Mouse (Mus musculus) hindbrain, embryonic 13.5 days (tissue): ENCODE measurements around the gene Mef2c. TPM values are rescaled to one million over a fixed set of nuclear protein-coding genes. Genes with fewer than 3 reads are reported as not detected.
A peak's percentile ranks its signal among the peaks of the same experiment; 100 is the strongest.

Experiments used
- ATAC-seq: fragments of 200-750 bp; cut with Nextera tagmentation; 2 replicates; pipeline ENCODE4 v1.8.0; 2017; ENCODE audit warnings: moderate TSS enrichment; ENCODE audit not compliant: low FRiP score
- H3K27ac ChIP-seq: fragments of 300-500 bp; sonication (generic); 2 replicates; pipeline ENCODE4 v1.5.1; 2015; ENCODE audit warnings: inconsistent platforms, mild to moderate bottlenecking, moderate library complexity
- H3K27me3 ChIP-seq: fragments of 300-500 bp; sonication (generic); 2 replicates; pipeline ENCODE4 v1.6.1; 2015; ENCODE audit warnings: mild to moderate bottlenecking, inconsistent platforms
- H3K36me3 ChIP-seq: fragments of 300-500 bp; sonication (generic); 2 replicates; pipeline ENCODE4 v1.6.1; 2015; ENCODE audit warnings: mild to moderate bottlenecking, inconsistent platforms
- H3K4me1 ChIP-seq: fragments of 300-500 bp; sonication (generic); replicated peaks from 2 replicates; pipeline ENCODE4 v1.6.1; 2015; ENCODE audit warnings: inconsistent platforms
- H3K4me2 ChIP-seq: fragments of 300-500 bp; sonication (generic); 2 replicates; pipeline ENCODE4 v1.6.1; 2015; ENCODE audit warnings: inconsistent platforms, mild to moderate bottlenecking, moderate library complexity
- H3K4me3 ChIP-seq: fragments of 300-500 bp; sonication (generic); 2 replicates; pipeline ENCODE4 v1.5.1; 2015; ENCODE audit warnings: mild to moderate bottlenecking, inconsistent platforms
- H3K9ac ChIP-seq: fragments of 300-500 bp; sonication (generic); 2 replicates; pipeline ENCODE4 v1.6.1; 2015; ENCODE audit warnings: mild to moderate bottlenecking, inconsistent platforms
- H3K9me3 ChIP-seq: fragments of 300-500 bp; sonication (generic); 2 replicates; pipeline ENCODE4 v1.6.1; 2016; ENCODE audit warnings: inconsistent platforms
- WGBS: fragments of 180-500 bp; shearing (Covaris S2); methylation state at CpG from one replicate; pipeline ENCODE4 v1.1.7; 2015; 5-methylcytosine and 5-hydroxymethylcytosine counted together
- polyA plus RNA-seq: library from polyadenylated mRNA; unstranded; fragments of >200 nt; fragmentation: Nextera tagmentation; extraction: Ambion mirVana; gene quantifications from 2 replicates; pipeline ENCODE4 v1.2.1, GENCODE M21; 2015

Mef2c gene
- polyA plus RNA-seq, 1 experiment from 2014 or later, result 23.2 TPM

DNA sequence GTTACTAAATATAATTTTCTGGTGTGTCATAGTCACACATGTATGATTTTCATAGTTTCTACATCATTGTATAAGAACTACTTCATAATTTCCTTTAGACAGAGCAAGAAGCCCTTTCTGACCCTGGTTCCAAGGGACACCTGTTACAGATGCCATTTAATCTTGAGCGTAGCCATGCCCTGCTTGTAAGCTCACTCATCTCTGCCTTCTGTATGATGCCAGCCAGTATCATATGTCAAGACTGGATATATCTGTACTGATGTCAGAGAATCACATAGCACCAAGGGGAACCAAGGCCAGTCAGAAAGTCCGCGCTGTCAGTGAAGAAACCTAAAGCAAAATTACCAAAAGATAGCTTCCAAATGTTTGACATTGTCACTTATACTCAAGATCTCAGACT lies 133.8 kb downstream of the Mef2c start:
- 98% methylated on average over 3 of the region's 3 CpGs for WGBS

DNA sequence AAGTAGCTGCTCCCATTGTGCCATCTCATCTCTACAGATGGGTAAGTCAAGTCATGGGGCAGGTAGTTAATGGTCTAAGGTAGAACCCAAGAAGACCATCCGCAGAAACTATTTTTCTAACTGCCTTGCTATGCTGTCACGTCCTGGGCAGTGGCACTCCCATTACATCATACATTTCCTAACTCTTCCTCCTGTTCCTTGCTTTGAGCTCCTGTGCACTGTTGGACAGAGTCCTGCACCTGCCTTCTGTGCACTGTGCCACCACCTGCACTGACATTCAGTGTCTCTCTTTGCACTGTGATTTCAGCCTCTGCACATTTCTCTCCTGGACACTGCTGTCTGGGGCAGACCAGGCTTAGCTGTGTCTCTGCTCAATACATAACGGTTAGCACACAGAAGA lies 134.9 kb downstream of the Mef2c start:
- Histone ChIP-seq H3K9me3 (no peaks in the 10 kb centered on the region), H3K36me3 (no peaks in the 10 kb centered on the region), H3K4me1 (no peaks in the 10 kb centered on the region), H3K27me3 (no peaks in the 10 kb centered on the region), H3K9ac (no peak overlapping the region), H3K27ac (no peak overlapping the region), H3K4me2 (no peak overlapping the region), H3K4me3 (no peak overlapping the region)
- ATAC-seq, result no peak
- WGBS, result 90% methylated on average over 3 of the region's 3 CpGs

More for the DNA sequence above, 133.8 kb downstream of the Mef2c start:
- Histone ChIP-seq H3K27me3 (no peaks in the 10 kb centered on the region), H3K27ac (no peak overlapping the region), H3K36me3 (no peaks in the 10 kb centered on the region), H3K4me3 (no peak overlapping the region), H3K9ac (no peak overlapping the region), H3K4me1 (no peaks in the 10 kb centered on the region), H3K9me3 (no peaks in the 10 kb centered on the region), H3K4me2 (no peak overlapping the region)
- no peak for ATAC-seq

DNA sequence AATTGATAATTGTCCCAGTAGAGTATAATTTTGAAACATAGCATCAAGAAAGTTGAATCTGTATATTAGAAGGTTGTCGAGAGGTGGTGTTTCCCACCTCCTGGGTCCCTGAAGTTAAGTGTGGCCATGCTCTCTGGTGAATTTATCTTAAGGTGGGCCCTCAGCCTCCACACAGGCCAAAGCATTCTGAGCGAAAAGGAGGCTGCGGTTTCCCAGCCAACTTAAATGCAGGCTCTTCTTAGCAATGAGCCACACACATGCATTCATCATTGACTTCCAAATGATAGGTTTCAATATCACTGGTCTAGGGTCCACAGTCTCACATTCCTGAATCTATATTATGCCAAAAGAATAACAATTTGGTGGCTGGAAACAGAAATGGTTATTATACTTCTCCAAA lies 145.2 kb downstream of the Mef2c start:
- Histone ChIP-seq H3K9ac (no peak overlapping the region), H3K9me3 (no peaks in the 10 kb centered on the region), H3K36me3 (no peaks in the 10 kb centered on the region), H3K4me3 (no peak overlapping the region), H3K27me3 (no peaks in the 10 kb centered on the region), H3K4me2 (no peak overlapping the region), H3K27ac (no peak overlapping the region), H3K4me1 (no peaks in the 10 kb centered on the region)
- no peak for ATAC-seq
- WGBS, result 91% methylated on average over 3 of the region's 3 CpGs

DNA sequence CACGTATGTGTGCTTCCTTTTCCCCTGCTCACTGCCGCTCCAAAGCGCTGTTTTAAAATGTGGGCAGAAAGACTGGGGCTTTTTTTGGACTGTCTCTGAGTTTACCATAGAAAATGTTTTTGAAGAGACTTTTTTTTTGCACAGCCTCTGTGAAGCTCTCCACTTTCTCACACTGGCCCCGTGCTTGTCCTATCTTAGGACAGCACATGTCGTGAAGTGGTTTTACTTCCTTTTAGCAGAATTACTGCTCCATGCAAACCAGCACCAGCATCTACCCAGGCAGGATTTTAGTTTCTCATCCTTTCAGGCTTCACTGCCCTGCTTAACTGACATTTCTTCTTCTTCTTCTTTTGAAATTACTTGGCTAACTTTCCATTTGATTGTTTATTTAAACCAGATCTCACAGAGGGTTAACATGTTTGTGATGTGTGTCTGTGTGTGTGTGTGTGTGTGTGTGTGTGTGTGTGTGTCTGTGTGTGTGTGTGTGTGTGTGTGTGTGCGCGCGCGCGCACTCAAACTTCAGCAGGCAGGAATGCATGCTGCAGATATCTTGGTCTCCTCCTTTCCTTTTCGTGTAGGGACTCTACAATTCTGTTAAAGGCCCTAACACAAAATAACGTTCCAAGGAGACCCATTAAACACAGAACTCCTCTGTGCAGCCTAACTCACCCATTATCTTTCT lies 146.1 kb downstream of the Mef2c start:
- no peak for ATAC-seq
- H3K9me3 ChIP-seq, result no peaks in the 10 kb centered on the region
- H3K4me3 ChIP-seq, result no peak overlapping the region
- H3K9ac ChIP-seq, result no peak overlapping the region
- H3K27me3 ChIP-seq, result no peaks in the 10 kb centered on the region
- 89% methylated on average over 12 of the region's 12 CpGs for WGBS
- 0 out of 2 replicates have a peak, but pooled peaks cover 2% of the 10 kb centered on the region for H3K4me1 ChIP-seq
- H3K27ac ChIP-seq, result no peak overlapping the region
- no peak overlapping the region for H3K4me2 ChIP-seq
- no peaks in the 10 kb centered on the region for H3K36me3 ChIP-seq

DNA sequence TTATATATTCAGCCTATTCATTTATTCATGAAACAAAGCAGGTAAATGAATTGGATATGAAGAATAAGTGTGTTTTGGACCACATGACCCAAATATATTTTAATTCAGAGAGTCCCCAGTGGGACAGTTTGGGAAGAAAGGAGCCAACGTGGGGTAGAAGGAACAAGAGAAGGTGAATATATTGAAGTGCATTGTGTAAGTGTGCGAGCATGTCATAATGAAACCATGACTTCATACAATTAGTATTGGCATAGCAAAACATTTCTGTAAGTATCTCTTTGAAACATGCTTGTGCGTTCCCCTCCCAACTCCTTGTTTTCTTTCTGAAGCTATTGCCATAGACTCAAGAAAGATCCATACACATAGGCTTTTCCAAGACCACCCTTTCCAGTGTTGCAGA lies 147.0 kb downstream of the Mef2c start:
- 90% methylated on average over 3 of the region's 3 CpGs for WGBS
- Histone ChIP-seq H3K4me1 (0 out of 2 replicates have a peak, but pooled peaks cover 5% of the 10 kb centered on the region), H3K27ac (no peak overlapping the region), H3K4me3 (no peak overlapping the region), H3K9ac (no peak overlapping the region), H3K4me2 (no peak overlapping the region), H3K36me3 (no peaks in the 10 kb centered on the region), H3K27me3 (no peaks in the 10 kb centered on the region), H3K9me3 (no peaks in the 10 kb centered on the region)
- no peak for ATAC-seq

DNA sequence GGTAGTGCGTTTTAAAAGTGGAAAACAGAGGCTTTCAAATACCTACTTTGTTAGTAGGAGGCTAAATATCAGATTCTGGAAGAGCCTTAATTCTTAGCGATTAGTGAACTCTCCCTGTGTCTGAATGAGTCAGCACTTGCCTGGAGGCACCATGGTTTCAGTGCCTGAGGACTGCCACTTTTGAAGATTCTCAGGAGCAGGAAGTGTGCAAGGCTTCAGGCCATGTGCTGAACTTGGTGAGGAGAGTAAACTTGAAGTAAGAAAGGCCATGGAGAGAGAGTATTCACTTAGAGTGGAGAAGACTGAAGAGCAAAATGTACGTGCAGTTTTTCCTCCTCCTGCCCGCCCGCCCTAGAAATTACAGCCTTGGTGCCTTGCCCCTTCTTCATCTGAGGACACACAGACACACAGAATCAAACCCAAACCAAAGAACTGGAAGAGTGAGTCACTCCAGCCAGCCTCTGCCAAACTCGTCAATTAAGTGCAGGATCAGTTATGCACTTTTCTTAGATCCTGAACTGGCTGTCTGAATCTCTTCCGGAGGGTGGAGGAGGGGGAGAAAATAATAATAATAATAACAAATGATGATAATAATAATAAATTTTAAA lies 148.2 kb downstream of the Mef2c start:
- H3K27me3 ChIP-seq, result no peaks in the 10 kb centered on the region
- no peak overlapping the region for H3K27ac ChIP-seq
- no peak overlapping the region for H3K4me2 ChIP-seq
- H3K9me3 ChIP-seq, result no peaks in the 10 kb centered on the region
- H3K4me1 ChIP-seq, result peaks cover 5% of the 10 kb centered on the region; the same call in 1 of the 2 replicates
- 89% methylated on average over 7 of the region's 7 CpGs for WGBS
- ATAC-seq, result no peak
- no peaks in the 10 kb centered on the region for H3K36me3 ChIP-seq
- H3K4me3 ChIP-seq, result no peak overlapping the region
- H3K9ac ChIP-seq, result no peak overlapping the region

DNA sequence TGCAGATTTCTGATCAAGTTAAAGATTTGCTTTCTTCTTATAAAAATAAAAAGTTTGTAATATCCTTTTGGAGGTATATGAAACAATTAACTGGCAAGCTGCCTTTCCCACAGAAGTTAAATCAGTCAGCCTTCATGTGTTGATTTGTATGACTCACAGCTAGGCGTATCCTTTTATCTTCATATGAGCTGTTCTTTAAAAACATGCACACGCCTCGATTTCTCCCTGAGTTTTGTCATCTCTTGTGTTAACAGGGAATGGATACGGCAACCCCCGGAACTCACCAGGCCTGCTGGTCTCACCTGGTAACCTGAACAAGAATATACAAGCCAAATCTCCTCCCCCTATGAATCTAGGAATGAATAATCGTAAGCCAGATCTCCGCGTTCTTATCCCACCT lies 148.7 kb downstream of the Mef2c start:
- ATAC-seq, result no peak
- H3K27me3 ChIP-seq, result no peaks in the 10 kb centered on the region
- WGBS, result 91% methylated on average over 8 of the region's 8 CpGs
- no peaks in the 10 kb centered on the region for H3K9me3 ChIP-seq
- H3K4me3 ChIP-seq, result no peak overlapping the region
- H3K27ac ChIP-seq, result no peak overlapping the region
- no peak overlapping the region for H3K9ac ChIP-seq
- H3K36me3 ChIP-seq, result no peaks in the 10 kb centered on the region
- H3K4me1 ChIP-seq, result peaks cover 5% of the 10 kb centered on the region; the same call in 1 of the 2 replicates
- no peak overlapping the region for H3K4me2 ChIP-seq

DNA sequence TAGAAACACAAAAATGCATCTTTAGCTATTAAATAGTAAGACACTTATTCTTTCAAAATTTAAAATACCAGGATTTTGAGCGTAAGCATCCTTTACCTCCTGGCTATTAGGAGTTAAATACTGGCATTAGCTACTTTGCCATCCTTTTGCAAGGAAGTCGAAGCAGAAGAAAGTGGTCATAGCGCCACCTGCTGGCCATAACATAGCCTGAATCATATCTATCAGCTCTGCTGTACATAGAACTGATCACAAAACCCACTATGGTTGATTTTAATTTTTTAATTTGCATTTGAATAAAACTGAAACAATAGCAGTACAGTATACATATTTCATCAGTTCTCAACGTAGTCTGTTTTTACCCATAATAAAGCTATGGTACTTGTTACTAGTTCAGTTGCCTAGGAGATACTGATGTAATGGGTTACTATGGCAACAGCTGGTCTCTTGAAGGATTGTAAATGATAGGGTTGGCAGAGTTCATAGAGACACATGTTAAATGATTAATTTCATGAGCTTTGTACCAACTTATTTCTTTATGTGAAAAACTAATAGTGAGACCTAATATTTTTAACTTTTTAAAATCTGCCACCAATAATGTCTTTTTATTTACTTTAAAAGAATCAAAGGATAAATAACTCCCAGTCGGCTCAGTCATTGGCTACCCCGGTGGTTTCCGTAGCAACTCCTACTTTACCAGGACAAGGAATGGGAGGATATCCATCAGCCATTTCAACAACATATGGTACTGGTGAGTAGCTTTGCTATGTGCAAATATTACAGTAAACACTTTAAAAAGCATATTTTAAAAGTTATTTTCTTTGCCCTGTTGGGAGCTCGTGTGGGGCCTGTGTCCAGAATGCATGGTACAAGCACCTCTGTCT lies 151.3 kb downstream of the Mef2c start:
- ATAC-seq, result peak; percentile 94
- no peaks in the 10 kb centered on the region for H3K27me3 ChIP-seq
- 14% methylated on average over 8 of the region's 8 CpGs for WGBS
- H3K4me3 ChIP-seq, result no peak overlapping the region
- no peaks in the 10 kb centered on the region for H3K9me3 ChIP-seq
- peaks cover 5% of the 10 kb centered on the region; the same call in 1 of the 2 replicates for H3K4me1 ChIP-seq
- no peak overlapping the region for H3K9ac ChIP-seq
- no peak overlapping the region for H3K4me2 ChIP-seq
- H3K27ac ChIP-seq, result no peak overlapping the region
- no peaks in the 10 kb centered on the region for H3K36me3 ChIP-seq

DNA sequence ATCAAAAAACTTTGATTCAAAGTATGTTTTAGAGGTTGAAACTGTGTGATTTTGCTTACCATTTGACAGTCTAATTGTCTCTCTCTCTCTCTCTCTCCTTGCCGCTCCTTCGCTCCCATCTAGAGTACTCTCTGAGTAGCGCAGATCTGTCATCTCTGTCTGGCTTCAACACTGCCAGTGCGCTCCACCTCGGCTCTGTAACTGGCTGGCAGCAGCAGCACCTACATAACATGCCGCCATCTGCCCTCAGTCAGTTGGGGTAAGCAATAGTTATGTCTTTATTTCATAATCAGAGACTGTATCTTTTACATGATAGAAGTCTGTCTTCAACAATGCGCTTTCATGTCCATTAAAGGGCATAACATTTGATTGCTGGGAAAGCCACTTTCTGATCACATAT lies 152.3 kb downstream of the Mef2c start:
- 64% methylated on average over 7 of the region's 7 CpGs for WGBS
- ATAC-seq, result no peak

DNA sequence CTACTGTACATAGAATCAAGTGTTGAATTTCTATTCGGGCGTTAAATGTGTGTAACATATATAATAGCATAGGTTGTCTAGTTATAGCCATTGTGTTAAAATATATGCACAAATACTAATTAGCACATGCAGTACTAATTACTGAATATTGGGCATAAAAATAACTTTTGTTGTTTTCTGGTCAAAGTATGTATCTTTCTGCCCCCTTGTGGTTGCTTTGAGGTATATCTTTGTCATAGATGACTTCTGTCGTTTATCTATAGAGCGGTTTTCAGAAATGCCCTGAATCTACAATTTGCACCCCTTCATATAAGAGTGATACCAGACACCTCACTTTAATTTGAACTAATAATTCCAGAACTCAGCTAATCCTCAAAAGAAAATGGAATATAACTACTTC lies 152.9 kb downstream of the Mef2c start:
- H3K4me1 ChIP-seq, result peaks cover 5% of the 10 kb centered on the region; the same call in 1 of the 2 replicates
- no peak overlapping the region for H3K27ac ChIP-seq
- no peaks in the 10 kb centered on the region for H3K36me3 ChIP-seq
- H3K9me3 ChIP-seq, result no peaks in the 10 kb centered on the region
- WGBS, result 71% methylated on average over 4 of the region's 4 CpGs
- H3K4me3 ChIP-seq, result no peak overlapping the region
- no peak for ATAC-seq
- no peak overlapping the region for H3K9ac ChIP-seq
- H3K4me2 ChIP-seq, result no peak overlapping the region
- no peaks in the 10 kb centered on the region for H3K27me3 ChIP-seq

More for the DNA sequence above, 152.3 kb downstream of the Mef2c start:
- Histone ChIP-seq H3K4me1 (peaks cover 5% of the 10 kb centered on the region; the same call in 1 of the 2 replicates), H3K4me3 (no peak overlapping the region), H3K27ac (no peak overlapping the region), H3K36me3 (no peaks in the 10 kb centered on the region), H3K27me3 (no peaks in the 10 kb centered on the region), H3K9me3 (no peaks in the 10 kb centered on the region), H3K9ac (no peak overlapping the region), H3K4me2 (no peak overlapping the region)

DNA sequence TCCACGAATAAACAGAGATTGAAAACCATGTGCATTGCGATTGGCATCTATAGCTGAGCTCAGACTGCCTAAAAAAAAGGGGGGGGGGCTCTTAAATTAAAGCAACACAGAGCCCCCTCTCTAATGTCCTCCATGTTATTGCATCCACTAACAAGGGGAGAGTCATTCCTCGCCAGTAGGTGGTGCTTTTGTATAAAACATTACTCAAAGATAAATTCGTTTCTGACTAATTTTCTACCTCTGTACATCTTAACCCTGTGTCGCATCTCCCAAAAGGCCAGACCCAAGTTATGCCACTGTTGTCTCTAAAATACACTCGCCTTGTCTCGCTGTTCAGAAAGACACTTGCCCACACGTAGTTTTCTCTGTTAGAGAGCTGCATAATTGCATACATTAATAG lies 156.9 kb downstream of the Mef2c start:
- 46% methylated on average over 8 of the region's 8 CpGs for WGBS
- peaks cover 2% of the 10 kb centered on the region; the same call in 1 of the 2 replicates for H3K4me1 ChIP-seq
- no peak overlapping the region for H3K27ac ChIP-seq
- no peak overlapping the region for H3K4me3 ChIP-seq
- no peak overlapping the region for H3K9ac ChIP-seq
- no peaks in the 10 kb centered on the region for H3K36me3 ChIP-seq
- H3K27me3 ChIP-seq, result no peaks in the 10 kb centered on the region
- ATAC-seq, result peak; percentile 66
- H3K9me3 ChIP-seq, result no peaks in the 10 kb centered on the region
- H3K4me2 ChIP-seq, result peak overlapping the region; percentile 36

DNA sequence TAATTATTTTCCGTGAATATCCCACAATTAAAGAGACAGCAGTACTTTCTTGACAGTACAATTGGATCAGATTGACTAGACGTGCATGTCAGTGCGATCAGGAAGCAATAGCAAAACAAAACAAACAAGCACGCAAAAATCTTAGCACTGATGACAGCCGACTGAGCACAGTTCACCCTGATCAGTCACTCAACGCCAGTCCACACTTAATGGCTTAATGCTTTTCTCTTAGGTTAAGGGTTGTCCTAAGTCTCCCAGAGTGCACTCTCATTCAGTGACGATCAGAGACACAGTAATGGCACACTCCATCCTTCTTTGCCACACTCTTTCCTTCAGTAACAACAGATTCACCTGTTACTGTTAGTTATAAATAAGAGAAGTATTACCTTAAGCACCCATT lies 157.3 kb downstream of the Mef2c start:
- Histone ChIP-seq H3K27me3 (no peaks in the 10 kb centered on the region), H3K36me3 (no peaks in the 10 kb centered on the region), H3K4me3 (no peak overlapping the region), H3K9ac (no peak overlapping the region), H3K27ac (no peak overlapping the region), H3K4me1 (peaks cover 2% of the 10 kb centered on the region; the same call in 1 of the 2 replicates), H3K9me3 (no peaks in the 10 kb centered on the region), H3K4me2 (peak overlapping the region; percentile 36)
- ATAC-seq, result no peak
- 60% methylated on average over 7 of the region's 7 CpGs for WGBS
